ENCODE assay signal across 24 mouse cellular contexts in genomic region chr6:128047671-128048070, GRCm38 (mm10).
DNase-seq lines count a peak whose midpoint lies in the region; ATAC-seq lines count a peak whose summit lies in the region.
"Had no signal": no experiment of that assay in that cellular context is flagged by ENCODE, and none has a peak within 500 bp of the region (broad histone marks: within the 10 kb centered on the region; RNA-seq: fewer than 3 reads in every experiment).

No protein-coding gene starts in this region.

- H3K36me3 ChIP-seq in heart, embryonic 13.5 days, result no peaks in the 10 kb centered on the region
- H3K36me3 ChIP-seq in hindbrain, embryonic 11.5 days (ENCODE audit: control insufficient read depth, insufficient read depth, low read length), result no peaks in the 10 kb centered on the region
- H3K36me3 ChIP-seq: embryonic facial prominence, embryonic 10.5 days; forebrain, embryonic 15.5 days; intestine, embryonic 15.5 days; limb, embryonic 15.5 days; midbrain, embryonic 13.5 days had no signal

- H3K4me3 ChIP-seq in heart, embryonic 13.5 days, result no peak overlapping the region
- no peak overlapping the region for H3K4me3 ChIP-seq in hindbrain, embryonic 11.5 days (ENCODE audit: low read depth, low read length)
- H3K4me3 ChIP-seq: embryonic facial prominence, embryonic 10.5 days; forebrain, embryonic 15.5 days; intestine, embryonic 15.5 days; limb, embryonic 15.5 days; megakaryocyte, embryonic 14.5 days; midbrain, embryonic 13.5 days had no signal

- ATAC-seq in frontal cortex, adult (ENCODE audit: low TSS enrichment), result peak; percentile 39
- no peak for ATAC-seq in heart, embryonic 13.5 days (ENCODE audit: extremely low read depth, insufficient number of reproducible peaks, low FRiP score, low TSS enrichment)
- ATAC-seq in hindbrain, embryonic 11.5 days (ENCODE audit: low FRiP score), result no peak
- ATAC-seq: CD4-positive, CD25-positive, alpha-beta regulatory T cell, adult 4 months; forebrain, embryonic 15.5 days; hindbrain, embryonic 16.5 days; intestine, embryonic 15.5 days; midbrain, embryonic 13.5 days had no signal

- peaks cover 61% of the 10 kb centered on the region for H3K4me1 ChIP-seq in heart, embryonic 13.5 days
- no peaks in the 10 kb centered on the region for H3K4me1 ChIP-seq in hindbrain, embryonic 11.5 days (replicated peaks; ENCODE audit: control insufficient read depth, insufficient read depth, low read length)

- H3K27ac ChIP-seq in heart, embryonic 13.5 days (replicated peaks), result peak overlapping the region; percentile 91
- H3K27ac ChIP-seq in hindbrain, embryonic 11.5 days (ENCODE audit: low read depth, low read length), result no peak overlapping the region
- H3K27ac ChIP-seq: embryonic facial prominence, embryonic 10.5 days; forebrain, embryonic 15.5 days; intestine, embryonic 15.5 days; limb, embryonic 15.5 days; liver, embryonic 14.5 days; midbrain, embryonic 13.5 days had no signal

- no peaks in the 10 kb centered on the region for H3K9me3 ChIP-seq in heart, embryonic 13.5 days
- no peaks in the 10 kb centered on the region for H3K9me3 ChIP-seq in hindbrain, embryonic 11.5 days (ENCODE audit: control insufficient read depth, low read length)
- H3K9me3 ChIP-seq: embryonic facial prominence, embryonic 10.5 days; forebrain, embryonic 15.5 days; intestine, embryonic 15.5 days; limb, embryonic 15.5 days; megakaryocyte, embryonic 14.5 days; midbrain, embryonic 13.5 days had no signal

- no peaks in the 10 kb centered on the region for H3K27me3 ChIP-seq in heart, embryonic 13.5 days (replicated peaks)
- no peaks in the 10 kb centered on the region for H3K27me3 ChIP-seq in hindbrain, embryonic 11.5 days (ENCODE audit: control insufficient read depth, insufficient read depth, low read length)
- H3K27me3 ChIP-seq: forebrain, embryonic 15.5 days; intestine, embryonic 15.5 days; limb, embryonic 15.5 days; midbrain, embryonic 13.5 days had no signal

- H3K9ac ChIP-seq in heart, embryonic 13.5 days, result 0 out of 2 replicates have a peak overlapping the region, but pooled peaks have one; percentile 8
- no peak overlapping the region for H3K9ac ChIP-seq in hindbrain, embryonic 11.5 days (ENCODE audit: low read depth, low read length)
- H3K9ac ChIP-seq: forebrain, embryonic 15.5 days; intestine, embryonic 15.5 days; limb, embryonic 15.5 days; liver, embryonic 14.5 days; lung, embryonic 14.5 days; midbrain, embryonic 13.5 days had no signal

- 49% methylated on average over 7 of the region's 7 CpGs for WGBS in heart, embryonic 13.5 days
- 66% methylated on average over 7 of the region's 7 CpGs for WGBS in hindbrain, embryonic 11.5 days

- H3K4me2 ChIP-seq in heart, embryonic 13.5 days, result no peak overlapping the region
- H3K4me2 ChIP-seq in hindbrain, embryonic 11.5 days (replicated peaks; ENCODE audit: low read depth, low read length), result no peak overlapping the region
- H3K4me2 ChIP-seq: forebrain, embryonic 15.5 days; intestine, embryonic 15.5 days; limb, embryonic 15.5 days; lung, embryonic 14.5 days; midbrain, embryonic 13.5 days had no signal

- no peak for DNase-seq in frontal cortex, postnatal 25 days (ENCODE audit: low spot score in 2 of 2)
- no peak for DNase-seq in heart, adult 8-10 months (ENCODE audit: low spot score)
- DNase-seq in cerebellum, adult 18-20 months, result peak; percentile 72 to 74
- peak; percentile 75 to 78 for DNase-seq in cerebellum, postnatal 25 days
- DNase-seq in hindbrain, embryonic 11.5 days (ENCODE audit: low spot score), result no peak
- DNase-seq: adrenal gland, postnatal 36 days; gastrocnemius, postnatal 36 days; kidney, adult 8-10 months; kidney, postnatal 10 days; left cerebral cortex, postnatal 4 days; lung, embryonic 14.5 days; thymus, adult 18-20 months; thymus, postnatal 4 days had no signal

Comparison
In these comparisons a context has a peak if more than half of its experiments do, and no peak if none do; other contexts are left out.
1. DNase-seq: peak in cerebellum, adult 18-20 months (2 of 2) and cerebellum, postnatal 25 days (2 of 2); none in frontal cortex, postnatal 25 days (0 of 2), heart, adult 8-10 months (single experiment) and hindbrain, embryonic 11.5 days (single experiment).